36 mouse cellular contexts compared by ENCODE assay signal in the genomic region with DNA sequence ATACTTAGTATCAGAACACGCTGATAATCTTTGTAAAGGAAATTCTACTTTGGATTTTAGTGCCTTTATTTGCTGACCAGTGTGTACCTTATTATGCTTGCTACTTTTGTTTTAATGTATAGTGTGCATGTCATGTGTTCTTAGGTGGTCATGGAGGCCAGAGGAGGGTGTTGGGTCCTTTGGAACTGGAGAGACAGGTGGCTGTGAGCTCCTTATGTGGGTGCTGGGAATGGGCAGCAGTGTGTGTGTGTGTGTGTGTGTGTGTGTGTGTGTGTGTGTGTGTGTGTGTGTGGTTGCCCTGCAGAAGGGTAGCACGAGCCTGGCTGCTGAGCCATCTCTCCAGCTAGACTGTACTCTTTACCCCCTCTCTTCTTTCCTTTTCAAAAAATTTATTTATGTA. TPM values are rescaled to one million over a fixed set of nuclear protein-coding genes. Genes with fewer than 3 reads are reported as not detected.
"Had no signal": no experiment of that assay in that cellular context is flagged by ENCODE, and none has a peak within 500 bp of the region (broad histone marks: within the 10 kb centered on the region; RNA-seq: fewer than 3 reads in every experiment).

No protein-coding gene starts in this region.

- H3K4me3 ChIP-seq: limb, embryonic 10.5 days; limb, embryonic 12.5 days; limb, embryonic 13.5 days; limb, embryonic 15.5 days; liver, embryonic 12.5 days; liver, embryonic 13.5 days; liver, embryonic 15.5 days; lung, embryonic 15.5 days; megakaryocyte, embryonic 14.5 days; midbrain, embryonic 10.5 days; midbrain, embryonic 12.5 days; midbrain, embryonic 13.5 days; midbrain, embryonic 15.5 days; neural tube, embryonic 12.5 days had no signal

- H3K27me3 ChIP-seq: limb, embryonic 12.5 days; limb, embryonic 13.5 days; limb, embryonic 15.5 days; liver, embryonic 12.5 days; liver, embryonic 13.5 days; liver, embryonic 15.5 days; lung, embryonic 15.5 days; megakaryocyte, embryonic 14.5 days; midbrain, embryonic 12.5 days; midbrain, embryonic 13.5 days; midbrain, embryonic 15.5 days; neural tube, embryonic 12.5 days had no signal

- H3K4me2 ChIP-seq: limb, embryonic 12.5 days; limb, embryonic 13.5 days; limb, embryonic 15.5 days; liver, embryonic 11.5 days; liver, embryonic 12.5 days; liver, embryonic 13.5 days; liver, embryonic 15.5 days; lung, embryonic 14.5 days; lung, embryonic 15.5 days; midbrain, embryonic 11.5 days; midbrain, embryonic 12.5 days; midbrain, embryonic 13.5 days; midbrain, embryonic 15.5 days; neural tube, embryonic 12.5 days had no signal

- DNase-seq: left cerebral cortex, postnatal 4 days; liver; liver, embryonic 13.5 days; liver, postnatal 0 days; lung, adult 18-20 months; lung, adult 2 months; lung, embryonic 14.5 days; lung, postnatal 10 days; lung, postnatal 14 days; lung, postnatal 36 days; lung, postnatal 4 days; midbrain, embryonic 14.5 days had no signal

RNA-seq across cellular contexts. Expression of a gene that starts 32.7 kb away (rescaled TPM):
- polyA plus RNA-seq: limb, embryonic 10.5 days; limb, embryonic 11.5 days; limb, embryonic 12.5 days; limb, embryonic 13.5 days; limb, embryonic 14.5 days; liver, adult 2 months; liver, embryonic 11.5 days; liver, embryonic 12.5 days; liver, embryonic 13.5 days; liver, embryonic 14.5 days; liver, embryonic 15.5 days; liver, embryonic 16.5 days; liver, postnatal 0 days; lung, adult 2 months; lung, embryonic 14.5 days; lung, embryonic 16.5 days; macrophage; midbrain, embryonic 10.5 days; midbrain, embryonic 11.5 days; midbrain, embryonic 12.5 days; midbrain, embryonic 14.5 days; midbrain, embryonic 15.5 days; midbrain, embryonic 16.5 days; neural tube, embryonic 11.5 days; neural tube, embryonic 12.5 days had no signal
